Mouse (Mus musculus) thymus, adult 2 months (tissue): ENCODE data around the gene Sema7a.

Experiments used
- CTCF ChIP-seq: fragments of 200-500 bp; IDR thresholded peaks from 2 replicates; pipeline ENCODE4 v1.5.1; 2012; ENCODE audit warnings: mild to moderate bottlenecking, control low read depth, low read length, moderate library complexity, borderline replicate concordance; ENCODE audit not compliant: control insufficient read depth, poor library complexity, insufficient read depth; ENCODE audit errors: extremely low read depth
- POLR2A ChIP-seq: fragments of 200-500 bp; IDR thresholded peaks from 2 replicates; pipeline ENCODE4 v1.6.1; 2012; ENCODE audit warnings: mild to moderate bottlenecking, low read length, control low read depth, moderate library complexity; ENCODE audit not compliant: control insufficient read depth, poor library complexity, insufficient read depth; ENCODE audit errors: extremely low read depth

- TF ChIP-seq CTCF (no peak), POLR2A (no peak)
These were observed 40.7 kb downstream of the Sema7a start for GRCm38 (mm10) chr9:57980570-57980969.
